Mouse (Mus musculus): Measurements from ENCODE around the gene Slco1b2. TPM values are rescaled to one million over a fixed set of nuclear protein-coding genes. Genes with fewer than 3 reads are reported as not detected.

Slco1b2 gene
- polyA plus RNA-seq (2015; fragmentation: Nextera tagmentation; extraction: Ambion mirVana) = 0.06 and 0.40 TPM in 2 replicates

DNA sequence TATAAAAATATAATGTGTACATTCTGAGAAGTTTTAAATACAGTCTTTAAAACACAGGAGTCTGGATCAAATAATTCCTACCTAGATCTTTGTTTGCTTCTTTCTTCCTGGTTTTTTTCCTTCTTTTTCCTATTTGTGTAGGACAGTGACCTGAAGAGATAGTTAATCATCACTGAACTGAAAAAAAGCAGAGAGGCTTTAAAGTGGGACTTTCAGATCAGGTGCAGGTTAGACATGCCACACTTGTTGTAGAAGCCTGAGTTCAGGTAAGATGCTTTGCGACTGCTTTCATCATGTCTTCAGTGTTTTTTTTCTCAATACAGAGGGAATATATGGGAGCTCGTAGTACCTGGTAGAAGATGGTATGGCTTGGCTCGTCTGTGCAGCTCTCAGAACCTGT, at the start of gene Slco1b2:
Slco1b2 (plus strand) TSS at position 228 of the 400 bp plus-strand sequence.

Other genes with a start within 250 kb of the Slco1b2 start
- gene Slco1c1, start 105.2 kb upstream of the Slco1b2 start, polyA plus RNA-seq (2015; fragmentation: Nextera tagmentation; extraction: Ambion mirVana) = 0.12 and 0.15 TPM in 2 replicates
- not detected in 2 replicates for gene Gm5724, start 144.3 kb downstream of the Slco1b2 start, polyA plus RNA-seq (2015; fragmentation: Nextera tagmentation; extraction: Ambion mirVana)
- gene Slco1a4, start 226.7 kb downstream of the Slco1b2 start, polyA plus RNA-seq (2015; fragmentation: Nextera tagmentation; extraction: Ambion mirVana) = not detected in 2 replicates